Mouse (Mus musculus) kidney, adult 2 months (tissue): ENCODE results near the gene Glul. TPM values are rescaled to one million over a fixed set of nuclear protein-coding genes. Genes with fewer than 3 reads are reported as not detected.

Source experiments
- DNase-seq: peaks from one replicate; pipeline ENCODE4 v3.0.0; 2021
- H3K27ac ChIP-seq: fragments of 200-500 bp; 2 replicates; pipeline ENCODE4 v1.5.1; 2012; ENCODE audit warnings: low read depth, low read length, control low read depth, inconsistent platforms; ENCODE audit not compliant: insufficient read depth
- H3K27me3 ChIP-seq: fragments of 200-500 bp; replicated peaks from 2 replicates; pipeline ENCODE4 v1.6.1; 2012; ENCODE audit warnings: mild to moderate bottlenecking, moderate library complexity, low read length, inconsistent platforms; ENCODE audit not compliant: control insufficient read depth, insufficient read depth
- H3K36me3 ChIP-seq: fragments of 200-500 bp; 2 replicates; pipeline ENCODE4 v1.6.1; 2012; ENCODE audit warnings: mild to moderate bottlenecking, moderate library complexity, low read length, inconsistent platforms; ENCODE audit not compliant: control insufficient read depth, insufficient read depth
- H3K4me1 ChIP-seq: fragments of 200-500 bp; 2 replicates; pipeline ENCODE4 v1.6.1; 2011; ENCODE audit warnings: low read length; ENCODE audit not compliant: control insufficient read depth, insufficient read depth
- H3K4me3 ChIP-seq: fragments of 200-500 bp; 2 replicates; pipeline ENCODE4 v1.5.1; 2011; ENCODE audit warnings: mild to moderate bottlenecking, low read depth, low read length, control low read depth; ENCODE audit not compliant: insufficient read depth
- CTCF ChIP-seq: fragments of 200-500 bp; conservative IDR thresholded peaks from 2 replicates; pipeline ENCODE4 v1.5.1; 2011; ENCODE audit warnings: low read depth, mild to moderate bottlenecking, control low read depth, low read length, moderate library complexity, mixed read lengths; ENCODE audit not compliant: insufficient read depth, insufficient read length
- POLR2A ChIP-seq: fragments of 200-500 bp; IDR thresholded peaks from one replicate; pipeline ENCODE4 v1.6.1; 2011; ENCODE audit warnings: low read depth, low read length, control low read depth
- WGBS: fragments of 180-500 bp; shearing (Covaris S2); methylation state at CpG from one replicate; pipeline ENCODE4 v1.1.7; 2018; 5-methylcytosine and 5-hydroxymethylcytosine counted together
- polyA plus RNA-seq: library from polyadenylated mRNA; depleted of rRNA; stranded (reverse); fragments of >200 nt; gene quantifications from 2 replicates; pipeline ENCODE4 v1.2.3, GENCODE M21; 2012; rRNA removed

Glul gene
- polyA plus RNA-seq, 1 experiment, result 1,046 TPM

DNA sequence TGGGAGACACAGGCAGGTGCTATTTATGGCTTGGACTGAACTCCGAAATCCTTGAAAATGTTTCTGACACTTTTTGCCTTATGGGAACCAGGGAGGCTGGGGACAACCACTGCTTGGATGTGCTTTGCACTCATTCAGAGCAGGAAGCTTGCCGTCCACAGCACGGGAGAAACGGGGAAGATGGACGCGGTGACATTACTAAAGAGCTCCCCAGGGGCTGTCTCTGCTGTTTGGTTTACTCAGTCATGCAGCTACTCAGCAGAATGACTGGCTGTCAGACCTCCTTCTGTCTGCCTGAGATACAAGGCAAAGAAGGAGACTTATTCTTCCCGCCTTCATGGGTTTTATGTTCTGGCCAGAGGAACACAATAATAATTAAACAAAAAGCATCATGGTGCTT is 47.2 kb downstream of the Glul start:
- WGBS, result 32% methylated on average over 7 of the region's 7 CpGs
- Histone ChIP-seq H3K27ac (no peak overlapping the region), H3K4me1 (no peaks in the 10 kb centered on the region), H3K27me3 (no peaks in the 10 kb centered on the region), H3K4me3 (no peak overlapping the region), H3K36me3 (no peaks in the 10 kb centered on the region)
- no peak for DNase-seq
- TF ChIP-seq CTCF (no peak), POLR2A (no peak)

DNA sequence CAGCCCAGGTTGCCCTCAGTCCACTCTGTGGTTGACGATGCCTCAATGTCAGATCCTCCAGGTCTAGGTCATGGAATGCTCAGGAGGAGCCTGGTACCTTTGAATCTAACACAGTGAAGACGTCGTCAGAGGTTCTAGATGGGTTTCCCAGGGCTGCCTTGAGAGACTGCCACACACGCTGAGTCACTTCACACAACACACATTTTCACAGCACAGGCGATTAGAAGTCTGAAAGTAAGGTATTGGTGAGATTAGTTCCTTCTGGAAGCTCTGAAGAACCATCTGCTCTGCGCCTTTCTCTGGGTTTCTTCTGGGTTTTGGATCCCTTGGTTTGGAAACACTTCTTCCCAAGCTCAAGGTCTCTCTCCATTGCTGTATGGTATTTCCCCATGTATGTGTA is 48.1 kb downstream of the Glul start:
- H3K27ac ChIP-seq, result no peak overlapping the region
- WGBS, result 91% methylated on average over 6 of the region's 6 CpGs
- DNase-seq, result no peak
- H3K27me3 ChIP-seq, result no peaks in the 10 kb centered on the region
- no peak overlapping the region for H3K4me3 ChIP-seq
- H3K36me3 ChIP-seq, result no peaks in the 10 kb centered on the region
- TF ChIP-seq CTCF, result no peak
- no peak for TF ChIP-seq POLR2A
- H3K4me1 ChIP-seq, result no peaks in the 10 kb centered on the region

DNA sequence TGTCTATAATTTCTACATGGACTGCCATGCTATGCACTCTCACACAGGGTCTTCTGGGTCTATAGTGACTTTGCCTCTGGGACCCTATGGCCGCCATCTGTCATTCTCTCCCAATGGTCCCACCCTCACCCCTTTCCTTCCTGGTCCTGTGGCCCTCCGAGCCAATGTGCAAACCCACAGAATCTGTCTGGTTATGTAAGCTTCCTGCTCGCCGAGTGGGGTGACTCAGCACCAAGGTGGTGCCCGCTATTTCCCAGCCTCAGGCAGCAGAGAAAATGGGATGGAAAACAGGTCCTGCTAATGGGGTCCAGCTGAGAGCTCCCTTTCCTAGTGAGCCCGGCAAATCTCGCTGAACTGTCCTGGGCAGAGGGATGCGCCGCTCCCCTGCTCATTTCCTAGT is 53.5 kb downstream of the Glul start:
- TF ChIP-seq POLR2A, result no peak
- TF ChIP-seq CTCF, result no peak
- no peak overlapping the region for H3K4me3 ChIP-seq
- H3K4me1 ChIP-seq, result no peaks in the 10 kb centered on the region
- no peaks in the 10 kb centered on the region for H3K36me3 ChIP-seq
- no peak overlapping the region for H3K27ac ChIP-seq
- 82% methylated on average over 9 of the region's 9 CpGs for WGBS
- H3K27me3 ChIP-seq, result no peaks in the 10 kb centered on the region
- DNase-seq, result no peak

DNA sequence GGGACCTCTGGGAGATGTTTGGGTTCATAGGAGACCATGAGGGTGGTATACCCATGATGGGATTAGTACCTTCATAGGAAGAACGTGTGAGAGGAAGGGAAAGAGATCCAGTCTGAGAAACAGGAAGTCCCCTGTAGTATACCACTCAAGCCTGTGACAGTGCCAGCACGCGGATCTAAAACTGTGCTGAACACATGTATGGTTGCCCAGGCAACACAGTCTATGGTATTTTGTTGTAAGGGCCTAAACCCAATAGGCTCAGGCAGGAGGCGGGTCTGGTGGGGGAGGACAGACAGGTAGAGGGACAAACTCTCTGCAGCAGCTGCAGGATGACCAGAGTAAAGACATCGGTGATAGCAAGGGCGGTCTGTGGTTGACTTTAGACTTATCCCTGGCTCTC is 54.1 kb downstream of the Glul start:
- TF ChIP-seq POLR2A (no peak), CTCF (no peak)
- no peak for DNase-seq
- H3K4me3 ChIP-seq, result no peak overlapping the region
- WGBS, result 86% methylated on average over 6 of the region's 6 CpGs
- H3K27ac ChIP-seq, result no peak overlapping the region
- no peaks in the 10 kb centered on the region for H3K27me3 ChIP-seq
- no peaks in the 10 kb centered on the region for H3K36me3 ChIP-seq
- H3K4me1 ChIP-seq, result no peaks in the 10 kb centered on the region

DNA sequence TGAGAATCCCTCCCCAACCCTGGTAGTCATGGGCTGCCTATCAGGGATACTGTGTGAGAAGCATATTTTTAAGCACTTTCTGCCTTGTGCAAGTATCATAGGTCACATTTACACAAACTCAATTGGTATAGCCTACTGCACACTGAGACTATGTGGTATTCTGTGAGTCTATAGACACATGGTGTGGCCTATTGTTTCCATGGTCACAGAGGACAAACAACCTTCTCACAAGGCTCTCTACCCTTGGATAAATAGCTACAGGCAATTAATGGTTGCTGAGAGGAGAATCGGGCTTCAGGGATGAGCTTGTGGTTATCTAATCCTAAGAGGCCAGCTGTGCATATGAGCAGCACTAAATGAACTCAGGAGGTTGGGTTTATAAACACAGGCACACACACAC is 58.1 kb downstream of the Glul start:
- WGBS, result 65% methylated on average over 1 of the region's 1 CpGs
- H3K27ac ChIP-seq, result no peak overlapping the region

More for the DNA sequence above, 58.1 kb downstream of the Glul start:
- TF ChIP-seq POLR2A (no peak), CTCF (no peak)
- H3K4me3 ChIP-seq, result no peak overlapping the region
- H3K36me3 ChIP-seq, result no peaks in the 10 kb centered on the region
- H3K4me1 ChIP-seq, result no peaks in the 10 kb centered on the region
- H3K27me3 ChIP-seq, result no peaks in the 10 kb centered on the region
- no peak for DNase-seq

Other genes starting within 250 kb of the Glul start
- gene Rgs8, start 246.9 kb upstream of the Glul start, polyA plus RNA-seq, result 0.02 and 0.03 TPM in 2 replicates
- 0.45 and 0.61 TPM in 2 replicates for gene Rgs16, start 159.6 kb upstream of the Glul start, polyA plus RNA-seq
- gene Rnasel, start 150.5 kb upstream of the Glul start, polyA plus RNA-seq, result 2.4 and 3.4 TPM in 2 replicates
- 0.08 TPM in 1 of 2 replicates, not detected in the other for gene Rgsl1, start 55.8 kb upstream of the Glul start, polyA plus RNA-seq
- gene Teddm1b, start 25.6 kb upstream of the Glul start, polyA plus RNA-seq, result not detected in 2 replicates
- gene Teddm1a, start 8.2 kb upstream of the Glul start, polyA plus RNA-seq, result not detected in 2 replicates
- gene Teddm2, start 284 bp downstream of the Glul start, polyA plus RNA-seq, result 0.14 and 0.22 TPM in 2 replicates